Mouse (Mus musculus) thymus, adult 2 months (tissue): Measurements from ENCODE around the gene B3galt6.

Source experiments
- CTCF ChIP-seq: fragments of 200-500 bp; IDR thresholded peaks from 2 replicates; pipeline ENCODE4 v1.5.1; 2012; ENCODE audit warnings: mild to moderate bottlenecking, control low read depth, low read length, moderate library complexity, borderline replicate concordance; ENCODE audit not compliant: control insufficient read depth, poor library complexity, insufficient read depth; ENCODE audit errors: extremely low read depth
- POLR2A ChIP-seq: fragments of 200-500 bp; IDR thresholded peaks from 2 replicates; pipeline ENCODE4 v1.6.1; 2012; ENCODE audit warnings: mild to moderate bottlenecking, low read length, control low read depth, moderate library complexity; ENCODE audit not compliant: control insufficient read depth, poor library complexity, insufficient read depth; ENCODE audit errors: extremely low read depth

GRCm38 (mm10) chr4:156021381-156021780 lies 28.9 kb upstream of the B3galt6 start:
- TF ChIP-seq POLR2A, result no peak
- TF ChIP-seq CTCF, result no peak
